Mouse (Mus musculus) liver, postnatal 0 days (tissue): ENCODE measurements around the gene Rab3c.

Experiments used
- CTCF ChIP-seq: sonication (generic); IDR thresholded peaks from 2 replicates; pipeline ENCODE4 v1.5.1; 2016; ENCODE audit warnings: antibody characterized with exemption, low read depth
- EP300 ChIP-seq: IDR thresholded peaks from 2 replicates; pipeline ENCODE4 v1.6.1; 2016; ENCODE audit warnings: antibody characterized with exemption, low read depth, mild to moderate bottlenecking

DNA sequence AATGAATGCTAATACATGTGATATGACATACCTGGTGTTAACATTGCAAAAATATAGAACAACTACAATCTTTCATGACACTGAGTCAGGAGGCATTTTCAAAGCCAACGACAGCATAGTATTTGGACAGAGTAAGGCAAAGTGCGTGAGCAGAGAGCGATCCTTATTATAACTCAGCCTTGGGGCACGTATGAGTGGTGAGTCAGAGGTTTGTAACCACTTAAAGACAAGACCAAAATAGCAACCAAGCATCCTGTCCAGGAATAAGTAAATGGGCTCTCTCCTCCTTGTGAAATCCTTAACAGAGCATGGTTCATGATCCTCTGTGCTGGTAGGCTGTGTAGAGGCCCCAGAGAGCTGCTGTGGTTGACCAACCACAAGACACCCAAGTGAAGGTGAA lies 50.8 kb downstream of the Rab3c start:
- TF ChIP-seq CTCF (no peak), EP300 (no peak)
